Mouse (Mus musculus) G1E (cell line): ENCODE results near the gene BC035044. TPM values are rescaled to one million over a fixed set of nuclear protein-coding genes. Genes with fewer than 3 reads are reported as not detected.
"Not testable (repeated sequence)": the region's sequence is repeated elsewhere in the genome, so short reads cannot be mapped to it uniquely, and the experiment has no call there.

Source experiments
- ATAC-seq: 2 replicates; pipeline ENCODE4 v1.8.0; 2016; ENCODE audit warnings: mild to moderate bottlenecking; ENCODE audit not compliant: insufficient number of reproducible peaks, poor library complexity, low FRiP score, severe bottlenecking; ENCODE audit errors: extremely low read depth
- DNase-seq: peaks from one replicate; pipeline ENCODE4 v3.0.0; 2012; ENCODE audit warnings: low spot score
- H3K27me3 ChIP-seq: 2 replicates; pipeline ENCODE4 v1.6.1; 2012; ENCODE audit warnings: mild to moderate bottlenecking, low read length, inconsistent platforms; ENCODE audit not compliant: insufficient read depth
- H3K36me3 ChIP-seq: replicated peaks from 2 replicates; pipeline ENCODE3; 2012; ENCODE audit warnings: mild to moderate bottlenecking, inconsistent platforms
- H3K4me1 ChIP-seq: 2 replicates; pipeline ENCODE4 v1.6.1; 2012; ENCODE audit warnings: low read depth, low read length, inconsistent platforms, mixed read lengths; ENCODE audit not compliant: insufficient read depth
- H3K4me3 ChIP-seq: 2 replicates; pipeline ENCODE4 v1.5.1; 2012; ENCODE audit warnings: low read depth, mild to moderate bottlenecking, inconsistent platforms, low read length, moderate library complexity, mixed read lengths
- H3K9me3 ChIP-seq: replicated peaks from 2 replicates; pipeline ENCODE4 v1.6.1; 2012; ENCODE audit warnings: inconsistent platforms
- CTCF ChIP-seq: IDR thresholded peaks from 2 replicates; pipeline ENCODE4 v1.5.1; 2012; ENCODE audit warnings: low read depth, low read length, inconsistent platforms, mixed read lengths
- GATA1 ChIP-seq: IDR thresholded peaks from 2 replicates; pipeline ENCODE4 v1.6.1; 2012; ENCODE audit warnings: borderline replicate concordance, low read length, inconsistent platforms, mixed read lengths
- GATA2 ChIP-seq: IDR thresholded peaks from 2 replicates; pipeline ENCODE4 v1.6.1; 2012; ENCODE audit warnings: low read depth, low read length, inconsistent platforms, borderline replicate concordance
- POLR2AphosphoS5 ChIP-seq: IDR thresholded peaks from 2 replicates; pipeline ENCODE4 v1.6.1; 2012; ENCODE audit warnings: low read depth, low read length, inconsistent platforms; ENCODE audit not compliant: insufficient replicate concordance
- TAL1 ChIP-seq: conservative IDR thresholded peaks from 2 replicates; pipeline ENCODE4 v1.6.1; 2012; ENCODE audit warnings: low read depth, low read length, inconsistent platforms, mixed read lengths
- polyA plus RNA-seq: library from polyadenylated mRNA; stranded (reverse); fragments of >175 nt; gene quantifications from 2 replicates; pipeline ENCODE4 v1.2.3, GENCODE M21; 2012
- total RNA-seq, 2 experiments: library from RNA; stranded (forward) in 1 of 2; stranded (reverse) in 1 of 2; fragments of 200-1000 nt in 1 of 2; fragments of >200 nt in 1 of 2; fragmentation: Nextera tagmentation in 1 of 2; gene quantifications; 2 replicates each; pipeline ENCODE4 v1.2.3; 2014 to 2017

BC035044 gene
- total and polyA plus RNA-seq, 3 experiments, result 0.05 TPM; not detected in 2

DNA sequence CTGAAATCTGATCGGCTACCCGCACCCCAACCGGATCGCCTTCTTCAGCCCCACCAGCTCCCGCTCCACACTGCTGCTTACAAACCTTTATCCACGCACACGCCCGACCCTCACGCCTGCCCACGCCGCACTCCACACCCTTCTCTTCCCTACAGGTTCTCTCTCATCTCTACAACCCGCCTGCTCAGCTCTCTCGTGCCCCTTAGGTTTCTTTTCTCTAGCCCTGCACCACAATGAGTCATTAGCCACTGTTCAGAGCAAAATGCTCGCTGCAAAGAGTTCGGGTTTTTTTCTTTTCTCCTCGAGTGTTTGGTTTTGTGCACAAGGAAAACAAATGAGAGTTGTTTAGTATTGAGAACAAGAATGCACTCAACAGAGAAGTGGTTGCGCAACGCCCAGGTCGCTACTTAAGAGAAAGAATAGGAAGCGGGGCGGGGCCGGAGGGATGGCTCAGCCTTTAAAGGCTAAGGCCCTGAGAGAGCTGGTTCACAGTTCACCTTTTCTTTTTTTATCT, 47.4 kb downstream of the BC035044 start:
- TF ChIP-seq GATA1, result no peak
- no peak for TF ChIP-seq TAL1
- TF ChIP-seq CTCF, result no peak
- no peak for TF ChIP-seq GATA2
- no peak for TF ChIP-seq POLR2AphosphoS5
- ATAC-seq (no peak; the same call in 1 of the 2 replicates), DNase-seq (no peak)
- Histone ChIP-seq H3K27me3 (peaks cover 3% of the 10 kb centered on the region; the same call in 1 of the 2 replicates), H3K4me3 (peak overlapping the region; percentile 36; the same call in 1 of the 2 replicates), H3K4me1 (peaks cover 9% of the 10 kb centered on the region), H3K9me3 (peaks cover 55% of the 10 kb centered on the region), H3K36me3 (no peaks in the 10 kb centered on the region)

DNA sequence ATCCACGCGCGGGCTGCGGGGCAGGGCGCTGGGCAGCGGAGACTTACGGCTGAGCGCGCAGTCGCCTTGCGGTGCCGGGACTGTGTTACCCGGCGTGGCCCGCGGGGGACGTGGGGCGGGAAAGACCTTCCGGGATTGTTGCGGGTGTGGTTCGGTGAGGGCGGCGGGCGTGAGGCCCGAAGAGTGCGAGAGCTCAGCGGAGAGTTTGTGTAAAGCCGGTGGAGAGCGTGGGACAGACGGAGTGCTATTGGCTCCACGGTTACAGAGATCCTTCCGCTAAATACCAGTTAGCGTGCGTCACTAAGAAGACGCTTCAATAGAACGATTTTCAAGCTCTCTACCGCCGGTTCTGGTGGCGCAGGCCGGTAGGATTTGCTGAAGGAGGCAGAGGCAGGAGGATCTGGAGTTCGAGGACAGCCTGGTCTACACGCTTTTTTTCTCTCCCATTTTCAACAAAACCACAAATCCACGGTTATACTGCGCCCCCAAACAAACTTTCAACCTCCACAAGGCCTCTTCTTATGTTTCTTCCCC, 47.9 kb downstream of the BC035044 start:
- H3K27me3 ChIP-seq, result peaks cover 3% of the 10 kb centered on the region; the same call in 1 of the 2 replicates
- peak overlapping the region; percentile 66 for H3K4me3 ChIP-seq
- TF ChIP-seq CTCF (no peak), GATA1 (no peak), POLR2AphosphoS5 (no peak), GATA2 (no peak), TAL1 (no peak)
- ATAC-seq (peak; percentile 11; the same call in 1 of the 2 replicates), DNase-seq (peak; percentile 4)
- H3K36me3 ChIP-seq, result no peaks in the 10 kb centered on the region
- peaks cover 55% of the 10 kb centered on the region for H3K9me3 ChIP-seq
- H3K4me1 ChIP-seq, result peaks cover 9% of the 10 kb centered on the region

DNA sequence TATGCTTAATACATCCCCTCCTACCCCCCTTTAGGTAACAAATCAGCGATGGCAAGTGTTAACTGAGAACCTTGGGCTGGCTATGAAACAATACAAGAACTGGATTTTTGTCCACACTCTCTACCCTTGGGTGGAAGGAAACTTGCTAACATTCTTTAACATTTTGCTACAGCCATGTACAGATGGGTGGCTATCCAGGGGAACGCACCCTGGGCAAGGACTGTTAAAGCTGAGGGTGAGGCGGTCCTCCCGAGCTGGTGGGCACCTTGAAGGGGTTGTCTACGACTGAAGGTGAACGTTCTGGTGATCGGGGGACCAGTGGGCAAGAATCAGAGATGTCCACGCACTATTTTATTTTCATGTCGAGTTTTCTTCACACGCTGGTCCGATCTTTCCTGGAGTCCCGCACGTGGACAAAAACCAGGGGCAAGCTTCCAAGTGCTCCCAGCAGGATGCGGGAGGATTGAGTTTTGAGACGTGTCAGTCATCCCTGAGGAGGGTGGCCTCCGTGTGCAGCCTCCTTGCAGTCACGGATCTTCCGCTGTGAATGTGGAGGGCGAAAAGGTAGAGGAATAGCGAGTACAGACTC, 48.5 kb downstream of the BC035044 start:
- Histone ChIP-seq H3K36me3 (no peaks in the 10 kb centered on the region), H3K27me3 (peaks cover 3% of the 10 kb centered on the region; the same call in 1 of the 2 replicates), H3K4me3 (peak overlapping the region; percentile 66), H3K4me1 (peaks cover 9% of the 10 kb centered on the region), H3K9me3 (peaks cover 55% of the 10 kb centered on the region)
- ATAC-seq (no peak), DNase-seq (no peak)
- TF ChIP-seq POLR2AphosphoS5, result no peak
- no peak for TF ChIP-seq GATA1
- TF ChIP-seq TAL1, result no peak
- TF ChIP-seq GATA2, result no peak
- no peak for TF ChIP-seq CTCF

DNA sequence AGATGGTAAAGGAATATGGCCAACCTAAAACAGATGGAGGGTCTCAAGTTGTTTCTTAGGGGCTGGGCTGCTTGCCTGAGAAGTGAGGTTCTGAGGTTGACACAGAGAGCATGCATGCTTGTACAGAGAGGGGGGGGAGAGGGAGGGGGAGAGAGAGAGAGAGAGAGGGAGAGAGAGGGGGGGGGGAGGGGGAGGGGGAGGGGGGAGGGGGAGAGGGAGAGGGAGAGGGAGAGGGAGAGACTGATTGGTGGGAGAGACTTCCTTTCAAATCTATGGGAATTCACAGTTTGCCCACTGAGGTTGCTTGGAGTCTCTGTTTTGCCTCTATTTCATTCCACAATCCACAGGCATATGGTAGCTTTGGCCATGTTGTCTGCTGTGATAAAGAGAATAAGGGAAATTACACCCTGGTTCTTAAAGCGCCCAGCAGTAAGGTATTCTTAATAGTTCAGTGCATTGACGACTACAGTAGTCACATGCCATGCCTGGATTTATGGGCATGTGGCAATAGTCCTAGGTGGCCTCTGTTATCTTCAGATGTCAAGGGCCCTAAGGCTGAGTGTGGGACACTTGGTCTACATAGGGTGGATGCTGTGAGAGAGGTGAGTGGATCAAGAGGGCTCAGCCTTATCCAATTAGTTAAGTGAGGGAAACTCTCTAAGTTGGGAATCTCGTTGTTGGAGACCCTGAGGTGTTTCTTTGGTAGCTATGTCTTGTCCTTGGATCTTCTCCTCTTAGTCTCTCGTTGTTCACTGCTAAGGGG, 49.4 kb downstream of the BC035044 start:
- Histone ChIP-seq H3K36me3 (no peaks in the 10 kb centered on the region), H3K9me3 (peaks cover 50% of the 10 kb centered on the region), H3K27me3 (peaks cover 3% of the 10 kb centered on the region; the same call in 1 of the 2 replicates), H3K4me3 (no peak overlapping the region), H3K4me1 (peaks cover 9% of the 10 kb centered on the region)
- ATAC-seq (no peak), DNase-seq (no peak)
- TF ChIP-seq TAL1 (no peak), CTCF (no peak), POLR2AphosphoS5 (no peak), GATA2 (no peak), GATA1 (no peak)

DNA sequence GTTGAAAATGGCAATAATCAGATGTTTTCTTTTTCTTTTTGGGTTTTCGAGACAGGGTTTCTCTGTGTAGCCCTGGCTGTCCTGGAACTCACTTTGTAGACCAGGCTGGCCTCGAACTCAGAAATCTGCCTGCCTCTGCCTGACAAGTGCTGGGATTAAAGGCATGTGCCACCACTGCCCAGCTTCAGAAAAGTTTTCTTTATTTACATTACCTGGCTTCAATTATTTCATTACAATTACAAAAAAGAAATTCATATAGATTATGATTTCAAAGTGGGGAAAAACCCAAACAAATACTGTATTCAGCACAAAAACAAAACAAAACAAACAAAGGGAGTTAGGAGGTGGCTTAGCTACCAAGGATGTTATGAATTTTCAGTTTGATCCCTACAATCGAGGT, 50.3 kb downstream of the BC035044 start:
- H3K4me1 ChIP-seq, H3K4me3 ChIP-seq, H3K27me3 ChIP-seq, H3K36me3 ChIP-seq, DNase-seq, ATAC-seq: not testable (repeated sequence)
- H3K9me3 ChIP-seq, result peaks cover 48% of the 10 kb centered on the region

DNA sequence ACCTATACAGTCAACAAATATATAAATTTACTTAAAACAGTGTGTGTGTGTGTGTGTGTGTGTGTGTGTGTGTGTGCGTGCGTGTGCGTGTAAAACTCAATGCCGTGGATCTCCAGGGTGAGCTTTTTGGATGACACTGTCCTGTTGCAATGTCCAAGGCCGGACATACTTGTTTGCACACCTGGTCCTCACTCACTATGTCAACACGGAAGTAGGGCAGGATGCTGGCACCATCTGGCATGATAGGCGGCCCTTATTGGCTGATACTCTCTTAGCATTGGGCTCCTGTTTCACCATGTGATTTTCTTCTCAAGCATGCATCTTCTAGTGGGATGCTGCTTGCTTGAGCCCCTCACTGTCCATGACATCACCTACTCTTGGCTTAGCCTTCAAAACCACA, 51.0 kb downstream of the BC035044 start:
- H3K36me3 ChIP-seq, result no peaks in the 10 kb centered on the region
- H3K4me1 ChIP-seq, result peaks cover 9% of the 10 kb centered on the region
- H3K4me3 ChIP-seq, result no peak overlapping the region
- ATAC-seq, result no peak
- peaks cover 3% of the 10 kb centered on the region; the same call in 1 of the 2 replicates for H3K27me3 ChIP-seq
- no peak for TF ChIP-seq GATA2
- TF ChIP-seq CTCF, result no peak
- TF ChIP-seq GATA1, result no peak
- TF ChIP-seq TAL1, result no peak
- no peak for TF ChIP-seq POLR2AphosphoS5
- peaks cover 47% of the 10 kb centered on the region for H3K9me3 ChIP-seq
- DNase-seq, result no peak
